Mouse (Mus musculus) embryonic stem cell, embryonic (primary cell): Measurements from ENCODE around the gene Gm16253.

Experiments used
- CTCF ChIA-PET, 4 experiments: fragments of 300-600 bp in 2 of 4; fragments of 350-600 bp in 2 of 4; sonication (Branson Sonifier 250); formaldehyde crosslinking; loops; one replicate each; lab custom pipeline; 2022; ENCODE audit warnings: inconsistent platforms in 2 of 4; lab: Charles Lee
- POLR2A ChIA-PET, 4 experiments: fragments of 300-600 bp in 2 of 4; fragments of 350-600 bp in 2 of 4; sonication (Branson Sonifier 250); formaldehyde crosslinking; loops; one replicate each; lab custom pipeline; 2022; ENCODE audit warnings: antibody characterized with exemption in 4 of 4, inconsistent platforms in 1 of 4; lab: Charles Lee

The Gm16253 gene

DNA sequence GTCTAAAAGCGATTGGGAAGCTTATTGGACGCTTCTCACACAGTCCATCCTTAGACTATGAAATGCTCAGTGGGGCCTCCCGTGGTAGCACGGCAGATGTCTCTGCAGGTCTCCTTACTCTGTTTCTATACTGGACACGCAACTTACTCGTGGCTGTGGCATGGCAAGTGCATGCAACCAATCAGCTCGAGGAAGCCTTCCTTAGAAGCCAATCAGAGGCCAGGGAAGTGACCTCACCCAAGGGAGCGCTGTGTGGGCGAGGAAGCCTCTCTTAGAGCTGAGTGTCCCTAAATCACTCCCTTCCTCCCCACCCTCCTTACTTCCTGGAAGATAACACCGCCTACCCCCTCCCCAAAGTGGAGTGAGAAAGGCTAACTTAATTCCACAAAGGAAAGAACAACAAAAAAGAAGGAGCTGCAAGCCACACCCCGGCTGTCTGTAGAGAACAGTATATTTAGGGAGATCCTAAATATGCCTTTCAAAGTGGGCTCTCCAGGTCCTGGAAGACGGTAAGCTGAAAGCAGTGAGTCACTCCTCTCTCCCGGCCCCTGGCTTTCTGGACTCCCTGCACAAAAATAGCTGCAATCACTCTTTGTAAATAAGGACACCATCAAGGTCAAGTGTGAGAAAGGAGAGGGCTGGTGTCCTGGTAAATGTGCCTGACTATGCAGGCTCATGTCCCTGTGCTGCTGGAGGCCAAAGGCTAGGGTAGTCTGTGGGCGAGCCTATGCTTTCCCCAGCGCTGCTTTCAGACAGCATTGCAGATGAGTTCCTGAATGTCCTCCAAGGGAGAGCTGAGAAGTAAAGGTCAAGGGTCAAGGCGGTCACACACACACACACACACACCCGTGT lies at the start of gene Gm16253:
Gm16253 (plus strand) TSS at position 295 of the 852 bp plus-strand sequence.
- ChIA-PET POLR2A (interaction anchor here (0.5 to 21.5 kb wide), 127 partner anchors 8 to 609 kb away, joined by 3 to 969 read pairs (median 5); partner anchors contain the start of genes Polr3gl (in 4 of the 4), Txnip (in 4 of the 4), Gm42957 (in 3 of the 4) and Hist2h2bb (in 3 of the 4)), CTCF (interaction anchor here (0.6 to 2.4 kb wide), 37 partner anchors 9 to 1664 kb away, joined by 3 to 13 read pairs (median 4); partner anchors contain the start of genes Itga10 (in 2 of the 4), Polr3gl (in 2 of the 4), Lix1l (in 1 of the 4) and Pias3 (in 1 of the 4))

DNA sequence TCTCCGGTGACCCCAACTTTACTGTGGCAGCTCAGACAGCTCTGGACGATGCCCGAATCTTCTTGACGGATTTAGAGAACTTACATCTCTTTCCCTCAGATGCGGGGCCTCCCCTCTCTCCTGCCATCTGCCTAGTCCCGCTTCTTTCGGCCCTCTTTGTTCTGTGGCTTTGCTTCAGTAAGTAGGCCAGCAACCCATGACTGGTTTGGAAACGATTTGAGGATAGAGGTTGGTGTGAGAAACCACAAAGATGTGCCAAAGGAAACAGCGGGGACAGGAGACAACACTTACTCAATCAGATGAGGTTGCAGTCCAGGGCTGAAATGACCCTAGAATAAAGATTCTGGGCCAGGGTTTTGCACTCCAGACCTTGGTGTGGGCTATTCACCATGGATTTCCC lies 48.3 kb upstream of the Gm16253 start:
- CTCF ChIA-PET, result interaction anchor here in 1 of 4 experiments (1.3 kb wide), 1 partner anchor 65 kb away, joined by 3 read pairs; the partner anchor contains the start of gene Polr3gl
- POLR2A ChIA-PET, result interaction anchor here in 2 of 4 experiments (1.0 to 1.8 kb wide), 6 partner anchors 9 to 67 kb away, joined by 3 to 5 read pairs (median 4); no protein-coding TSS in a partner anchor

DNA sequence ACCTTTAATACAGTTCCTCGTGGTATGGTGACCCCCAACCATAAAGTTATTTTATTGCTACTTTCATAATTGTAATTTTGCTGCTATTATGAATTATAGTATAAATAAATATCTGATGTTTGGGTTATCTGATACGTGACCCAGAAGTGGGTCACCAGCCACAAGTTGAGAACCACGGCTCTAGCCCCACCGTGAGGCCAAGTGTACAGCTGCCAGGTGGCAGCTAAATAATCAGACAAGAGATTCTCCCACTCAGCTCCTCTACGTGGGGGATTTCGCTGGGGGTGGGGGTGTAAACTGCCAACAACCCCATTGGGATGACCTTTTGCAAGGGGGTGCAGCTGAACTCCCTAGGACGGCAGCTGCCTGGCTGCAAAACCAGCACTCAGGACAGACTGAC lies 44.7 kb upstream of the Gm16253 start:
- POLR2A ChIA-PET, result interaction anchor here (0.6 to 2.0 kb wide), 20 partner anchors 10 to 263 kb away, joined by 3 to 10 read pairs (median 4); partner anchors contain the start of genes Gm16253 (in 3 of the 4), Hist2h2bb (in 1 of the 4), Itga10 (in 1 of the 4) and Rbm8a (in 1 of the 4)
- CTCF ChIA-PET, result interaction anchor here (0.8 to 4.3 kb wide), 18 partner anchors 8 to 465 kb away, joined by 3 to 23 read pairs (median 4); partner anchors contain the start of genes Itga10 (in 1 of the 4) and Polr3gl (in 1 of the 4)

DNA sequence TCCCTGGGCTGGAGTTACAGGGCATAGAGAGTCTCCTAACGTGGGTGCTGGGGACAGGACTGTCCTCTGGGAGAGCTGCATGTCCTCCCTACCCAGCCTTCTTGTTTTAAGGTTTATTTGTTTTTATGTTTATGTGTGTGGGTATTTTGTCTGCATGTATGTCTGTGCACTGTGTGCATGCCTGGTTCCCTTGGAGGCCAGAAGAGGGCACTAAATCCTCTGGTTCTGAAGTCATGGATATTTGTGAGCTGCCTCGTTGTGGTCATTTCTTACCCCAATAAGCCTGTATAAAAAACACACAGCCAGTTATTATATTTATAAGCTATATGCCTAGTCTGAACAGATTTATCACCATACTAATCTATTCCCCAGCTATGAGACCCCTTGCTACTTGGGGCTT lies 42.5 kb upstream of the Gm16253 start:
- ChIA-PET CTCF (interaction anchor here (0.6 to 4.3 kb wide), 17 partner anchors 8 to 453 kb away, joined by 3 to 23 read pairs (median 4); partner anchors contain the start of genes Polr3gl (in 2 of the 4) and Lix1l (in 1 of the 4)), POLR2A (interaction anchor here in 3 of 4 experiments (0.7 to 2.4 kb wide), 13 partner anchors 11 to 256 kb away, joined by 3 to 12 read pairs (median 3); partner anchors contain the start of genes Rbm8a (in 2 of the 3), Nudt17 (in 1 of the 3) and Txnip (in 1 of the 3))

DNA sequence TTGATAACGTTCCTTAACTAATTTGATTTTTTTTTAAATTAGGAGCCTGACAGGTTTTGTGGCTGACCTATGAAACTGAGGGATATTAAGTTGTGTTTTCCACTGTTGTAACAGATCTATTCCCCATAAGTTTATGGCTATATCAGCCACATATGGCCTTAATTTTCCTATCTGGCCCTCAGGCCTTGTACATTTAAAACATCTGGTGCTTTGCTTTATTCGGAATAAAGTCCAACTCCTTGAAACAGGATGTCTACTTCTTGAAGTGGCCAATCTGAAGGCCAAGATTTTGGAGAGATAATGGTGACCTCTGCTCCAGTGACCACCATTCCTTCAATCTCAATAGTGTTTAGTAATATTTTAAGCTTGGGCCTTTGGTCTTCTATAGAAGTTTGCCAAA lies 37.5 kb upstream of the Gm16253 start:
- POLR2A ChIA-PET, result no interaction called here
- CTCF ChIA-PET, result interaction anchor here in 1 of 4 experiments (0.9 kb wide), 1 partner anchor 125 kb away, joined by 4 read pairs; no protein-coding TSS in a partner anchor

DNA sequence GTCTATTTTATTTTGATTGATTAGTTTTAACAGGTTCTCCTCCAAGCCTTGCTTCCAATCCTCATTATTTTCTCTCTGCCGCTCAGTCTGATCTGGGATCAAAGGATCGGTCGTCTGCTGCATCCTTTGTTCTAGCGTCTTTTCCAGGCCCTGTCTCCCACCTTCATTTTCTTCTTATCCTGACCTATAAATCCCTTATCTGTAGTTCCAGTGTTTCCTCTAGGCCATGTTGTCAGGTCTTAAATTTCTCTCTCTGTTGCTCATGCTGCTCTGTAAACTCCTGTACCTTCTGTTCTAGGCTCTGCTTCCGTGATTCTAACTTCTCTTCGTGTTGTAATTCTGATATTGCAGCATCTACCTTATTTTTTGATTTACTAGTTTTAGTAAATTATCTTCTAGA lies 36.0 kb upstream of the Gm16253 start:
- CTCF ChIA-PET, result interaction anchor here in 2 of 4 experiments (0.8 to 2.8 kb wide), 8 partner anchors 11 to 263 kb away, joined by 3 to 21 read pairs (median 5); partner anchors contain the start of genes Itga10 (in 1 of the 2) and Lix1l (in 1 of the 2)
- POLR2A ChIA-PET, result interaction anchor here in 3 of 4 experiments (0.6 to 2.4 kb wide), 6 partner anchors 12 to 89 kb away, joined by 3 to 7 read pairs (median 4); partner anchors contain the start of genes Polr3gl (in 2 of the 3) and Rbm8a (in 1 of the 3)

DNA sequence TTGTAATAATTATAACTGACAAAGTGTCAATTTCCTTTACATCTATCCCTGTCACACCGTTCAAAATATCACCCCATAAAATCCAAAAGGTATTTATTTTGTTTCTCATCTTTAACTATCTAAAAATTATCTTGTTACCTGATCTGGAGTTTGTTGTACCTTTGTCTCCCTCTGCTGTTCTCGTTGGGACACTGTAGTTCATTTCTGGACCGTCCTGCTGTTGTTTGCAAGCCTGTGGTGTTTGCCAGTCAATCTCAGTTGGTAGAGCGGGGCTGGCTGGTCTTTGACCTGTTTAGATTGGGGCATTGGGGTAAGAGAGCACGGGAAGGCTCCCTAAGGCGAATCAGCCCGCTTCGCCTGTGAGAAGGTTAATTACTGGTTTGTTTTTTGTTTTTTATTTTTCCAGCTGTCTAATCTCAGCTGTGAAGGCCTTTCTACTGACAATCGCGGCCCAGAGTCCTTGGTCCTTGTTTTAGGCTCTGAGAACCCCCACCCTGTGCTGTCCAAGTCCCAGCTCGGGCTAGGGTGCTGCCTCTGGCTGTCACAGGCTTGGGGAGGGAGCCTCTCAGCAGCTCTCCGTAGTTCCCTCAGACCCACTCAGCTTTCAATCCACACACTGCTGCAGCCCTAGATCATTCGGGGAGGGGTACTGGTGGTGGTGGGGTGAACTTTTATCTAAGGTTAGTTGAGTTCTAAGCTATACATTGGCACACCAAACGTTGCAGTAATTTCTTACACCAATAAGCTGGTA lies 35.3 kb upstream of the Gm16253 start:
- POLR2A ChIA-PET, result interaction anchor here in 3 of 4 experiments (0.6 to 2.4 kb wide), 22 partner anchors 8 to 518 kb away, joined by 3 to 11 read pairs (median 4); partner anchors contain the start of genes Polr3gl (in 3 of the 3), Gm16253 (in 2 of the 3) and Rbm8a (in 2 of the 3)
- CTCF ChIA-PET, result interaction anchor here (0.6 to 2.8 kb wide), 23 partner anchors 9 to 582 kb away, joined by 3 to 21 read pairs (median 5); partner anchors contain the start of genes Itga10 (in 3 of the 4), Gm16253 (in 1 of the 4), Lix1l (in 1 of the 4) and Polr3gl (in 1 of the 4)

DNA sequence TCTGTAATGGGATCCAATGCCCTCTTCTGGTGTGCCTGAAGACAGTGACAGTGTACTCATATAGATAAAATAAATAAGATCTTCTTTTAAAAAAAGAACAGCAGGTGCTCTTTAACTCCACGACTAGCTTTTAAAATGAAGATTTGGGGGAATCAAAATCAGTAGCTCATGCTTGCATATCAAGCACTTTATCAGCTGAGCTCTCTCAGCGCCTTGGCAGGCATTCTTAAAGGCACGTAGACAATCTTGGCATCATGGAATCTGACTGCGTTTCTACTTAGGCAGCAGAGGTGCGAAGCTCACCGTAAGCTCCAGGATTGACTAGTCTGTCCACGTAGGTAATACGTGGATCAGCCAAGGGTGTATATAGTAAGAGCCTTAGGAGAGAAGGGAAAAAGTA lies 34.2 kb upstream of the Gm16253 start:
- ChIA-PET CTCF (interaction anchor here (0.6 to 2.8 kb wide), 21 partner anchors 8 to 477 kb away, joined by 3 to 21 read pairs (median 4); partner anchors contain the start of genes Itga10 (in 3 of the 4), Gm16253 (in 1 of the 4), Lix1l (in 1 of the 4) and Polr3gl (in 1 of the 4)), POLR2A (interaction anchor here in 3 of 4 experiments (0.7 to 2.4 kb wide), 16 partner anchors 10 to 121 kb away, joined by 3 to 11 read pairs (median 6); partner anchors contain the start of genes Polr3gl (in 3 of the 3), Gm16253 (in 2 of the 3) and Rbm8a (in 2 of the 3))

DNA sequence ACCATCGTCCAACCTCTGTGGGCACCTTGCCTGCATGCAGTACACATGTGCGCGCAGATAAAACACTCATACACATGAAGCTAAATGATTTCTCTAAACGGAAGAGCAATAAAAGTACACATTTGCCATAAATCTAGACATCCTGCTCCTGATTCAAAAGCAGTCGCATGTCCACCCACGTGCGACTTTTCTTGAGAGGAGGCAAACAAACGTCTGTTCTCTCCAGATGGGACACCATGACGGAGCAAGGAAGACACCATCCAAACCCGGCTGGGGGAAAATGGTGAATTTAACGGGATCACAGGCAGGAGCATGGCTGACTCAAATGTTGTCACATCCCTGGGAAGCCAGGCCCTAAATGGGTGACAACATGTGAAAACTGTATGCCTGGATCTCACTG lies 33.4 kb upstream of the Gm16253 start:
- POLR2A ChIA-PET, result interaction anchor here in 2 of 4 experiments (1.0 to 2.2 kb wide), 6 partner anchors 18 to 121 kb away, joined by 3 to 11 read pairs (median 5); partner anchors contain the start of genes Polr3gl (in 1 of the 2) and Rbm8a (in 1 of the 2)
- CTCF ChIA-PET, result interaction anchor here in 2 of 4 experiments (0.9 to 2.8 kb wide), 9 partner anchors 11 to 477 kb away, joined by 3 to 21 read pairs (median 7); partner anchors contain the start of genes Gm16253 (in 1 of the 2) and Polr3gl (in 1 of the 2)

DNA sequence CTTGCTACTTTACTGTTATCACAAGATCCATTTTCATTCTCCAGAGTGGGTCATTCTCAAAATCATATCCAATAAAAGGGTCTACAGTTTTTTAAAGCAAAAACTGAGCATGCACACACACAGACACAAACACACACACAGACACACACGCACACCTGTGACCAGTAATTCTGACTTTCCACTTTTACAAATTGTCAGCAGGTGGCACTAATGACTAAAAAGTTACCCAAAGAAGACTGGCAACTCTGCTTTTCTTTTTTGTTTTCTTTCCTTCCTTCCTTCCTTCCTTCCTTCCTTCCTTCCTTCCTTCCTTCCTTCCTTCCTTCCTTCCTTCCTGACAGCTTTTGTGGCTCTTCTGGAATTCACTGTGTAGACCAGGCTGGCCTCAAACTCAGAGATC lies 31.2 kb upstream of the Gm16253 start:
- POLR2A ChIA-PET, result interaction anchor here in 3 of 4 experiments (0.8 to 26.7 kb wide), 8 partner anchors 12 to 233 kb away, joined by 3 to 969 read pairs (median 6); partner anchors contain the start of genes Gm16253 (in 1 of the 3), Itga10 (in 1 of the 3), Rbm8a (in 1 of the 3) and Txnip (in 1 of the 3)
- CTCF ChIA-PET, result interaction anchor here in 3 of 4 experiments (0.6 to 3.3 kb wide), 18 partner anchors 11 to 268 kb away, joined by 3 to 33 read pairs (median 4); partner anchors contain the start of genes Gm16253 (in 2 of the 3), Lix1l (in 1 of the 3), Nudt17 (in 1 of the 3) and Polr3gl (in 1 of the 3)

DNA sequence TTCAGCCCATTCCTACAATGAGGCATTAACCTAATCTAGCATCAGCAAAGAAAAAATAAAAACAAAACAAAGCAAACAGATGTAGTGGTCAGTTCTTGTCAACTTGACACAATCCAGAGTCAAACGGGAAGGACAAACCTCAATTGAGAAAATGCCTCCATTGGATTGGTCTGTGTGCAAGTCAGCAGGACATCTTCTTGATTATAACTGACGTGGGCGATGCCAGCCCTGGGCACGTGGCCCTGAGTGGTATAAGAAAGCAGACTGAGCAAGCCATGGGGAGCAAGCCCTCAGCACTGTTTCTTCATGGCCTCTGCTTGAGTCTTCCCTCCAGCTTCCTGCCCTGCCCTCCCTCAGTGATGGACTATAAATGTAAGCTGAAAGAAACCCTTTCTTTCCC lies 29.9 kb upstream of the Gm16253 start:
- ChIA-PET POLR2A (interaction anchor here in 3 of 4 experiments (0.5 to 26.7 kb wide), 11 partner anchors 10 to 92 kb away, joined by 3 to 969 read pairs (median 4); partner anchors contain the start of genes Gm16253 (in 3 of the 3), Polr3gl (in 1 of the 3) and Txnip (in 1 of the 3)), CTCF (interaction anchor here (0.7 to 3.3 kb wide), 14 partner anchors 19 to 153 kb away, joined by 3 to 33 read pairs (median 6); partner anchors contain the start of genes Gm16253 (in 1 of the 4), Polr3gl (in 1 of the 4) and Rbm8a (in 1 of the 4))

DNA sequence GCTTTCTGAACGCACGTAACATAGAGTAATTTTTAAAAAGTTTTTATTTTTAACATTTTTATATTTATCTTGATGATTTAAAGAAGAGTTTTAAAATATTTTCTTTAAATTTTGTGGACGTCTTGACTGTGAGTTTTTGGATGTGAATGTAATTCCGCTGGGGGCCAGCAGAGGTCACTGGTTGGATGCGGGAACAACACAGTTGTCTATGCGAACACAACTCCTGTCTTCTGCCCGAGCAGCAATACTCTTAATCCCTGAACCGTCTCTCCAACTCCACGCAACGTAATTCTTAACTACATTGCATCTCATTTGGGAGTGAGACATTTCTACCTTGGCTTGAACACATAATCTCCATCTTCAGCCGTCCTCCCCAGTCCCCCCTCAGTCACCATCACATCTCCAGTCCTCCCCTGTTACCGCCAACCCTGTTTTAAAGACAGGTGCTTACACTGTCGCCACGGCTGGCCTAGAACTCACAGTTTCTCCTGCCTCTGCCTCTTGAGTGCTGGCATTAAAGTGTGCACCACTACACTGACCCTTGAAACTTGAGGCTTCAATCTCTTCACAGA lies 29.3 kb upstream of the Gm16253 start:
- ChIA-PET POLR2A (interaction anchor here in 3 of 4 experiments (0.9 to 26.7 kb wide), 8 partner anchors 9 to 92 kb away, joined by 3 to 969 read pairs (median 5); partner anchors contain the start of genes Gm16253 (in 3 of the 3) and Txnip (in 1 of the 3)), CTCF (interaction anchor here (0.7 to 3.3 kb wide), 14 partner anchors 20 to 152 kb away, joined by 3 to 33 read pairs (median 6); partner anchors contain the start of genes Gm16253 (in 1 of the 4), Polr3gl (in 1 of the 4) and Rbm8a (in 1 of the 4))

DNA sequence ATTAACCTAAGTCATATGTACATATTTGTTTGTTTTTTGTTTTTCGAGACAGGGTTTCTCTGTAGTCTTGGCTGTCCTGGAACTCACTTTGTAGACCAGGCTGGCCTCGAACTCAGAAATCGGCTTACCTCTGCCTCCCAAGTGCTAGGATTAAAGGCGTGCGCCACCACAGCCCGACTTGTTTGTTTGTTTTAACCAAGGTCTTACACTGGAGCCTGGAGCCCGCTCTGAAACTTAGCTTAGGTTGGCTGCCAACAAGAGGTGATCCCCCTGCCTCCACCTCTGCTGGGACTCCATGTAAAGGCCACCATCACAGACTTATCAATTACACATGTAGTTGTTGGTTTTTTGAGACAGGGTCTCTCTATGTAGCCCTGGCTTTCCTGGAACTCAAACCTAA lies 28.0 kb upstream of the Gm16253 start:
- CTCF ChIA-PET, result interaction anchor here in 3 of 4 experiments (0.6 to 2.5 kb wide), 5 partner anchors 18 to 141 kb away, joined by 3 to 13 read pairs (median 9); partner anchors contain the start of gene Polr3gl (in 1 of the 3)
- POLR2A ChIA-PET, result interaction anchor here in 3 of 4 experiments (0.6 to 26.7 kb wide), 6 partner anchors 9 to 378 kb away, joined by 3 to 969 read pairs (median 28); partner anchors contain the start of gene Gm16253 (in 3 of the 3)

DNA sequence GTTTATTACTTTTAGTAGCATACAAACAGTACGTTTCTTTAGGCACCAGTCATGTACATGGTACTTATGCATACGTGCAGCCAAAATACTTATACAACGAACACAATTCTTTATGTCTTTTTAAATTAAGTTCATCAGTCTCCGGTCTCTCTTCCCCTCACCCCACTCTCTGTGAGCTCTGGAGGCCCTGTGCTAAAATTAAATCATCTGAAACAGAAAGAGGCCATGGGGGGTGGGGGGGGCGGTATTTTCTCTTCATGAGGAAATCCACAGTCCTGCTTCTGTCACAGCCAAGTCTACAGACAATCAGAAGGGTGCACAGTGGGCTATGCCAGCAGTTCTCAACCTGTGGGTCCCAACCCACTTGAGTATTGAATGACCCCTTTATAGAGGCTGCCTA lies 27.4 kb upstream of the Gm16253 start:
- CTCF ChIA-PET, result interaction anchor here (0.6 to 3.9 kb wide), 9 partner anchors 17 to 140 kb away, joined by 3 to 42 read pairs (median 11); partner anchors contain the start of gene Polr3gl (in 1 of the 4)
- POLR2A ChIA-PET, result interaction anchor here in 3 of 4 experiments (0.6 to 26.7 kb wide), 7 partner anchors 9 to 379 kb away, joined by 3 to 969 read pairs (median 4); partner anchors contain the start of genes Gm16253 (in 3 of the 3) and Polr3gl (in 1 of the 3)
